Mouse (Mus musculus): ENCODE results near the gene Hspb6.

DNA sequence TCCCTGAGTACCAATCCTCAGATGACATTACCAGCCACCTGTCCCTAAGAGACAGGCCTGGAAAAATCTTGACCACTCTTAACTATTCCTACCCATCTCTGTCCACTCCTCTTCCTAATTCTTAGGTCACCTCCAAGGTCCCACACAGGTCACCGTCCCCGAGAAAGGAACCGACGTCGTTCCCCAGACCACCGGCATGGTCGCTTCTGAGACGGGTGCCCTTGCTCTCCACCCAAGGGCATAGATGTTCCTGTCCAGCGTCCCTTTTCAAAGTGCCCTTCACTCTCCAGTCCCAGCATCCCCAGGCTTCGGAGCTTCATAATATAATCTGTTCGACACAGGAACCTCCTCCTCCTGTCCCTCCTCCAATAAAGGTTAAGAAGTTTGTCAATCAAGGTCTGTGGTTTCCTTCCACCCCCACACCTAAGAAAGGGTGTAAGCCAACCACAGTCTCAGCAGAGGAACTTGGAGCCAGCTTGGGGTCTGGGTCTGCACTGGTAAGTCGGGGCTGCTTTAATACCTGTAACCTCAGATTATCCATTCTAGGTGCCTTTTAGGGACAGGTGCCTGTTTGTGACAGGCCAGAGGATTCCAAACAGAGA lies 13.1 kb downstream of the Hspb6 start, which contains the start of gene Igflr1:
- TF ChIP-seq CTCF (IDR thresholded peaks at IDR 0.05; ENCODE audit: low read depth, low read length) (no peak), POLR2A (IDR thresholded peaks at IDR 0.05; ENCODE audit: insufficient read depth, low read length) (no peak)
